Mouse (Mus musculus) left cerebral cortex, postnatal 10 days (tissue): Measurements from ENCODE around the gene Nup93. TPM values are rescaled to one million over a fixed set of nuclear protein-coding genes. Genes with fewer than 3 reads are reported as not detected.
A peak's percentile ranks its signal among the peaks of the same experiment; 100 is the strongest.

ENCODE experiments used
- DNase-seq, 2 experiments: peaks; one replicate each; pipeline ENCODE4 v3.0.0; 2021 to 2022; ENCODE audit warnings: low spot score in 2 of 2, mixed read lengths in 1 of 2; ENCODE audit errors: extremely low spot score in 1 of 2
- intact Hi-C: fragments of 180-260 bp; cut with DNase I; formaldehyde crosslinking; loops from one replicate; pipeline ENCODE4 v1.15.1; 2025
- total RNA-seq, 2 experiments: library from RNA; stranded (reverse); gene quantifications; 2 replicates each; pipeline ENCODE4 v1.2.3; 2021

Nup93 gene
- total RNA-seq, 2 experiments from 2014 or later, result 49.1 to 51.0 TPM

GRCm38 (mm10) chr8:94296312-94296991, 82.1 kb downstream of the Nup93 start:
- DNase-seq, result no peak
- intact Hi-C loops, result no loop called here

- intact Hi-C loops, result no loop called here
- no peak for DNase-seq
These were observed 82.7 kb downstream of the Nup93 start for GRCm38 (mm10) chr8:94297101-94297500.

- DNase-seq, result no peak
- intact Hi-C loops, result no loop called here
These were observed 86.4 kb downstream of the Nup93 start for GRCm38 (mm10) chr8:94300809-94301208.

- DNase-seq, result no peak
- intact Hi-C loops, result no loop called here
These were observed 90.0 kb downstream of the Nup93 start for GRCm38 (mm10) chr8:94304412-94304811.

GRCm38 (mm10) chr8:94306989-94307513, 92.7 kb downstream of the Nup93 start:
- intact Hi-C loops, result no loop called here
- no peak for DNase-seq

- DNase-seq, result no peak
- intact Hi-C loops, result no loop called here
These were observed 93.3 kb downstream of the Nup93 start for GRCm38 (mm10) chr8:94307652-94308051.

- DNase-seq, result no peak
- intact Hi-C loops, result no loop called here
These were observed 99.7 kb downstream of the Nup93 start for GRCm38 (mm10) chr8:94314069-94314468.

GRCm38 (mm10) chr8:94317249-94317648, 102.9 kb downstream of the Nup93 start:
- intact Hi-C loops, result no loop called here
- DNase-seq, result no peak

GRCm38 (mm10) chr8:94317691-94318090, 103.3 kb downstream of the Nup93 start:
- intact Hi-C loops, result no loop called here
- no peak for DNase-seq

- intact Hi-C loops, result no loop called here
- no peak for DNase-seq
These were observed 105.7 kb downstream of the Nup93 start for GRCm38 (mm10) chr8:94320036-94320435.

- no peak for DNase-seq
These were observed 107.7 kb downstream of the Nup93 start for GRCm38 (mm10) chr8:94322083-94322482.

GRCm38 (mm10) chr8:94323041-94323440, 108.7 kb downstream of the Nup93 start:
- intact Hi-C loops, result no loop called here
- no peak for DNase-seq

More at GRCm38 (mm10) chr8:94322083-94322482, 107.7 kb downstream of the Nup93 start:
- intact Hi-C loops, result no loop called here

GRCm38 (mm10) chr8:94324071-94324470, 109.7 kb downstream of the Nup93 start:
- DNase-seq, result no peak
- intact Hi-C loops, result no loop called here

GRCm38 (mm10) chr8:94326016-94326415, 111.7 kb downstream of the Nup93 start:
- no peak for DNase-seq
- intact Hi-C loops, result no loop called here

GRCm38 (mm10) chr8:94328932-94329728, 114.8 kb downstream of the Nup93 start, which contains the start of gene Slc12a3:
TSS of gene Slc12a3 (plus strand) at chr8:94329201.
- intact Hi-C loops, result no loop called here
- no peak for DNase-seq

- DNase-seq, result peak in 1 of 2 experiments; percentile 52
These were observed 116.4 kb downstream of the Nup93 start for GRCm38 (mm10) chr8:94330733-94331132.

GRCm38 (mm10) chr8:94333345-94333744, 119.0 kb downstream of the Nup93 start:
- intact Hi-C loops, result loop anchor here (5.0 kb wide), 1 partner anchor 154 kb away; no protein-coding TSS in a partner anchor
- DNase-seq, result no peak

More at GRCm38 (mm10) chr8:94330733-94331132, 116.4 kb downstream of the Nup93 start:
- intact Hi-C loops, result loop anchor here (5.0 kb wide), 1 partner anchor 157 kb away; no protein-coding TSS in a partner anchor

GRCm38 (mm10) chr8:94337559-94337958, 123.2 kb downstream of the Nup93 start:
- DNase-seq, result no peak
- intact Hi-C loops, result no loop called here

- intact Hi-C loops, result loop anchor here (5.0 to 10.0 kb wide), 3 partner anchors 47 to 362 kb away; partner anchors contain the start of gene Herpud1
- DNase-seq, result no peak
These were observed 126.4 kb downstream of the Nup93 start for GRCm38 (mm10) chr8:94340796-94341195.
